Mouse (Mus musculus): ENCODE measurements around the gene Kcnj6.

DNA sequence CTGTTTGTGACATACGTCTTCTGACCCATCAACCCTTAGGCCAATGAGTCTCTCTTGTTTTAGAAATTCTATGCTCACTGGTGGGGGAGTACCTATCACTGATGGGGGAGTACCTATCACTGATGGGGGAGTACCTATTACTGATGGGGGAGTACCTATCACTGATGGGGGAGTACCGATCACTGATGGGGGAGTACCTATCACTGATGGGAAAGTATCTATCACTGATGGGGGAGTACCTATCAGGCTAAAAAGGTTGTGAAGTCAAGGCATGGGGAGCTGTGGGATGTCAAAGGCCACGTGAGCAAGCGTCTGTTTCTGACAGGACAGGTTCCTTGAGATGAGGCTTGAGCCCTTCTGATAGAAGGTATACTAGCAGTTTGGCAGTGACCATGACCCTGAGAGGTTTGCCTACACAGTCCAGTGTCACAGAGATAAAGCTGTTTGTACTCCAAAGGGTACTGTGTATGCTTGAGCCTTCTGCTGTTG is 105.3 kb downstream of the Kcnj6 start:
- no peak for TF ChIP-seq CTCF (IDR thresholded peaks at IDR 0.05; ENCODE audit: extremely low read depth, insufficient read length, insufficient replicate concordance, low read depth, low read length)
- no peak for TF ChIP-seq POLR2A (IDR thresholded peaks at IDR 0.05; ENCODE audit: low read depth, low read length)

All from small intestine, adult 2 months (tissue).